Mouse (Mus musculus) right cerebral cortex, adult 18-20 months (tissue): ENCODE measurements around the gene Hs3st5.

Source experiments
- DNase-seq: peaks from one replicate; pipeline ENCODE4 v3.0.0; 2022; ENCODE audit warnings: mixed read lengths

Gene Hs3st5

GRCm38 (mm10) chr10:36805265-36805664 is 298.7 kb downstream of the Hs3st5 start:
- no peak for DNase-seq

DNA sequence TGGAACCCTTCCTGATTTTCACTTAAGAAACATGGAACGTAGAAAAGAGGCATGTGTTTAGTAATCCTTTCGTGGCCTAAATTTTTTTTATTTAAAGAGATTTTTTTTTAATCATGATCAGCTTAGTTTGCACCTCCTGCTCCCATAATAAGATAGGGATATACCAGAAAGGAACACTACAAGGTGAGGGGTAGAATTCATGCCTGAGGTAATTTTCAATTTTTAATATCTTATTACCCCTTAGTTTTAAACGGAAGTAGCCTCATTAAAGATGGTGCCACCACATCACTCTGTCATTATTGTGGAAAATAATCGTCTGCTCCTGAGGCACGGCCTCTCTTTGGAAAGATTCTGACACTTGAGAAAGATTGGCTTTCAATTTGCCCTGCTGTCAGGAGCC is 299.2 kb downstream of the Hs3st5 start:
- no peak for DNase-seq

- no peak for DNase-seq
These were observed 300.4 kb downstream of the Hs3st5 start for GRCm38 (mm10) chr10:36807007-36807406.

DNA sequence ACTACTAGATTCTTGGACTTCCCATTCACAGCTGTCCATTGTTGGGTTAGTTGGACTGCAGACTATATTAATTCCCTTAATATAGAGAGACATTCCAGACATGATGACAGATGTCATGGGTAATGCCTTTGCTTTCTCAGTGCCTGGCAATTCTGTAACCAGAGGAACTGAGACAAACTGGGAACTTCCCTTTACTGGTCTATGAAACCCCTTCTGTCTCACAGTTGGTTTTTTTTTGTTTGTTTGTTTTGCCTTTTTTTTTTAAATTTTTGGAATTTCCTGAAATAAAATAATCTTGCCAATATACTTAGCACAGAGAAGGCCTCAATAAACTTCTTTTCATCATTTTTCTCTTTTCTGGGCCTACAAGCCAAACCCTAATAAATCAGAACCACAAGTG is 312.3 kb downstream of the Hs3st5 start:
- no peak for DNase-seq

- no peak for DNase-seq
These were observed 322.5 kb downstream of the Hs3st5 start for GRCm38 (mm10) chr10:36829079-36829478.

DNA sequence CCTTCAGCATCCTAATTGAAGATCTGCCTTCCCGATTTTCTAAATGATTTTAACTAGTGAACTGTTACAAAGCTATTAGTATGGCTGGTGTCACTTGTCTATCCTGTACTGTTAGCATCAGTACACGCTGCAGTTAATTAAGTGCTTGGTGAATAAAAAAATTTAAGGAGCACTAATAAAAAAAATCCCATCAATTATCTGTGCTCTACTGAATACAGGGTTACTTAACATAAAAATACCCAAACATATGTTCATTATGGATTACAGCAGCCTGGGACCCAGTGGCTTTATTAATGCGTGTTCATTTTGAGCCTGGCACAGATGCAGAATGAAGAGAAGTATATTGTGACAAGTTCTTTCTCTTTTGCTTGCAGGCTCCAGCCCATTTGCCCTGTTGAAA is 325.6 kb downstream of the Hs3st5 start:
- DNase-seq, result no peak

GRCm38 (mm10) chr10:36834224-36834623 is 327.6 kb downstream of the Hs3st5 start:
- peak; percentile 28 for DNase-seq

DNA sequence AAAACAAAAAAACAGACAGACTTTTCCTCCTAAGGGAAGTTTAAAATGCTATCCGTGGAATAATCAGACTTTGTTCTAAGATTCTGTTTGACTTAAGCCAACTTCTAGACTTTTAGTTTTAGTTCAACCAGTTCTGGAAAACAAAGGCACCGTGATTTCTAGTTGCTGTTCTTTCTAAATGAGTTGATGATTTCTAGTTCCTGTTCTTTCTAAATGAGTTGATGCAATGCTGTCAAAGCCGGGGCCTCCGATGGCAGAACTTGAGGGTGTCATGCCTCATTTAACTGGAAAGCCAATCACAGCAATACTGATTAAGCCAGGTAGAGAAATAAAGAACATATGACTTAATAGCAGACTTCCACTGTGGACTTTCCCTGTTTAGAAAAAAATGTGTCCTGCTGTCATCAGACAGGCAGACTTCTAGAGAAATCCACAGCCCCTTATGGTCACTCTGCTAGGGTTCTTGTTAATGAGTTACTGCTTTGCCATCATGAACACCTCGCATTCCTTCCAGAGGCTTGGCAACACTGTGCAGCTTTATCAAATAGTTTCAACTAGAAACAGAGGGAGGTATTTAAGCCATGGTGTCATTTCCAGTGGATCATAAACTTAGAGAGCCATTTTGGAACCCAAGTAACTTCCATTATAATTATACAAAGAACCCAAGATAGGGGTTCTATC is 329.4 kb downstream of the Hs3st5 start:
- no peak for DNase-seq

DNA sequence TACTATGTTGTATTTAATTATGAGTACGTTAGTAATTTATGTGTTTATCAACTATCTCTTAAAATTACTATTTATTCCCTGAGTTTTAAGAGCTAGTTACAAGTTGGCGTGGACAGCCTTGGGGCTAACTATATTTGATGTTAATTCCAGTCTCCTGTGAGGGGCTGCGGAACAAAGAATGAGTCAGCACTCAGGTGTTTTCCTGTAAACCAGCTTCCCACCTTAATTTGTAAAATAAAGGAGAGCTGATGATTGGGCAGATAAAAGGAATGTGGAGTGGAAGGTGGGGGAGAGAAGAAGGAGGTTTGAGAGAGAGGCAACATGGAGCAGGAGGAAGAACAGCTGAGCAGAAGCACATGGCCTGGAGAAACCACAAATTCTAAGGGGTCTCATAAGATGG is 343.6 kb downstream of the Hs3st5 start:
- no peak for DNase-seq

DNA sequence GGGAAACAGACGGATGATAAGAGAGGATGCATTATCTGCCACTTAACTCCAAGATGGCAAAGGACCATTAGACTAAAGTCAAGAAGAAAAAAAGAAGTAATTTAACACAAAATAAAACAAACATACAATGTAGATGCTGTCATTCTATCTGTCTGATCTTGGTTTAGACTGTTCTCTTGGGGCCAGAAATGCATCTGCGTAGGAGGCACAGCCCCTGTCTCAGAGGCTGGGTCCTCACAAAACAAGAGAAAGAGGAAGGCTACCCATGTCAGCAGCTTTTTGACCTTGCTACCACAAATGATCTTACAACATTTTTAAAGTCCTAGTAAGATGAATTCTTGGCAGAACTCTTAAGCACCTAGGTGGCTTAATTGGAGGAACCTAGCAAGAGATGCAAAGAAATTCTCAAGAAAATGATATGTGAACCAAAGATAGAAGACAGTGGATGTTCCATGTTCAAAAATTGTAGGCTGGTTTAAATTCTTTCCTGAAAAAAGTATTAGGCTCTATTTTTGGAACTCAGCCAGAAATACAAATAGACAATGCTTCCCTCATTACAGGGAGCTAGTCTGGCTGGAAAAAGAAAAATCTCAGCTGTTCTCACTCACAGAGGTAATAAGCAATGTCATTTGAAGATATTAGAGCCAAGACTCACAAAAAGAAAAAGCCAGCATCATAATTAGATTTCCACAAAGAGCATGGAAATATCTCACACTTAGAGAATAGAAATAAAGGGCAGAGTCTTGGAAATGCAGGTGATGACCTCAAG is 355.7 kb downstream of the Hs3st5 start:
- no peak for DNase-seq
